Mouse (Mus musculus) gastrocnemius, postnatal 25 days (tissue): Measurements from ENCODE around the gene Cenpe. TPM values are rescaled to one million over a fixed set of nuclear protein-coding genes. Genes with fewer than 3 reads are reported as not detected.

Experiments
- DNase-seq: peaks from one replicate; pipeline ENCODE4 v3.0.0; 2022
- total RNA-seq, 2 experiments: library from RNA; stranded (reverse); gene quantifications; 1 replicate in 1 of 2; 2 replicates in 1 of 2; pipeline ENCODE4 v1.2.3; 2021

Gene Cenpe
- total RNA-seq, 2 experiments from 2014 or later: 0.33 to 0.54 TPM

GRCm38 (mm10) chr3:135280669-135281415, 68.5 kb downstream of the Cenpe start, which contains the start of gene Bdh2:
Gene Bdh2, plus strand, starts transcription at chr3:135281221.
- peak; percentile 73 for DNase-seq

GRCm38 (mm10) chr3:135281701-135282100, 69.4 kb downstream of the Cenpe start:
- no peak for DNase-seq

GRCm38 (mm10) chr3:135285256-135285655, 72.9 kb downstream of the Cenpe start:
- no peak for DNase-seq

GRCm38 (mm10) chr3:135285807-135286206, 73.5 kb downstream of the Cenpe start:
- no peak for DNase-seq

GRCm38 (mm10) chr3:135288138-135288750, 75.9 kb downstream of the Cenpe start:
- no peak for DNase-seq

- DNase-seq: no peak
Observed at GRCm38 (mm10) chr3:135289148-135289547, 76.8 kb downstream of the Cenpe start.

- DNase-seq: no peak
Observed at GRCm38 (mm10) chr3:135290249-135290894, 78.0 kb downstream of the Cenpe start.

GRCm38 (mm10) chr3:135293703-135294102, 81.4 kb downstream of the Cenpe start:
- no peak for DNase-seq

- DNase-seq: no peak
Observed at GRCm38 (mm10) chr3:135295559-135295958, 83.2 kb downstream of the Cenpe start.

- peak; percentile 26 for DNase-seq
Observed at GRCm38 (mm10) chr3:135298560-135298959, 86.2 kb downstream of the Cenpe start.

GRCm38 (mm10) chr3:135300081-135300480, 87.7 kb downstream of the Cenpe start:
- no peak for DNase-seq

GRCm38 (mm10) chr3:135304060-135304459, 91.7 kb downstream of the Cenpe start:
- no peak for DNase-seq

- DNase-seq: no peak
Observed at GRCm38 (mm10) chr3:135304566-135304965, 92.2 kb downstream of the Cenpe start.

GRCm38 (mm10) chr3:135307411-135308259, 95.3 kb downstream of the Cenpe start, which contains the start of gene Slc9b2:
Gene Slc9b2, plus strand, starts transcription at chr3:135307700.
- DNase-seq: peak; percentile 12

GRCm38 (mm10) chr3:135312916-135313491, 100.7 kb downstream of the Cenpe start:
- DNase-seq: no peak

GRCm38 (mm10) chr3:135313727-135314126, 101.4 kb downstream of the Cenpe start:
- DNase-seq: no peak

- no peak for DNase-seq
Observed at GRCm38 (mm10) chr3:135314811-135315210, 102.5 kb downstream of the Cenpe start.

- no peak for DNase-seq
Observed at GRCm38 (mm10) chr3:135315720-135316425, 103.5 kb downstream of the Cenpe start.

GRCm38 (mm10) chr3:135318331-135318730, 106.0 kb downstream of the Cenpe start:
- DNase-seq: no peak
